Mouse (Mus musculus): ENCODE results near the gene Cacna1c. TPM values are rescaled to one million over a fixed set of nuclear protein-coding genes. Genes with fewer than 3 reads are reported as not detected.

Gene Cacna1c
- total and polyA plus RNA-seq, 2 experiments from 2014 or later, result 5.1 to 39.4 TPM

GRCm38 (mm10) chr6:118821536-118821935, 374.7 kb downstream of the Cacna1c start:
- Histone ChIP-seq H3K27ac (no peak overlapping the region), H3K27me3 (ENCODE audit: insufficient read depth, low read length) (no peaks in the 10 kb centered on the region), H3K4me3 (ENCODE audit: low read length) (no peak overlapping the region), H3K36me3 (ENCODE audit: insufficient read depth, low read length) (no peaks in the 10 kb centered on the region), H3K9me3 (ENCODE audit: low read length) (no peaks in the 10 kb centered on the region), H3K4me1 (ENCODE audit: insufficient read depth, low read length) (0 out of 2 replicates have a peak, but pooled peaks cover 22% of the 10 kb centered on the region), H3K4me2 (ENCODE audit: low read depth, low read length) (no peak overlapping the region), H3K9ac (replicated peaks; ENCODE audit: low read length) (no peak overlapping the region)
- no peak for ATAC-seq
- TF ChIP-seq CTCF (IDR thresholded peaks at IDR 0.05; ENCODE audit: low read depth), result no peak
- no peak for DNase-seq (ENCODE audit: low spot score)
- WGBS, result 74% methylated on average over 5 of the region's 5 CpGs

GRCm38 (mm10) chr6:118819657-118820056, 376.6 kb downstream of the Cacna1c start:
- H3K27me3 ChIP-seq (ENCODE audit: insufficient read depth, low read length), result no peaks in the 10 kb centered on the region
- H3K36me3 ChIP-seq (ENCODE audit: insufficient read depth, low read length), result no peaks in the 10 kb centered on the region
- 69% methylated on average over 7 of the region's 7 CpGs for WGBS
- no peak for TF ChIP-seq CTCF (IDR thresholded peaks at IDR 0.05; ENCODE audit: low read depth)
- no peak overlapping the region for H3K4me2 ChIP-seq (ENCODE audit: low read depth, low read length)
- H3K4me1 ChIP-seq (ENCODE audit: insufficient read depth, low read length), result 0 out of 2 replicates have a peak, but pooled peaks cover 17% of the 10 kb centered on the region
- H3K9ac ChIP-seq (replicated peaks; ENCODE audit: low read length), result no peak overlapping the region
- ATAC-seq (no peak), DNase-seq (ENCODE audit: low spot score) (no peak)
- no peak overlapping the region for H3K27ac ChIP-seq
- no peaks in the 10 kb centered on the region for H3K9me3 ChIP-seq (ENCODE audit: low read length)
- no peak overlapping the region for H3K4me3 ChIP-seq (ENCODE audit: low read length)

DNA sequence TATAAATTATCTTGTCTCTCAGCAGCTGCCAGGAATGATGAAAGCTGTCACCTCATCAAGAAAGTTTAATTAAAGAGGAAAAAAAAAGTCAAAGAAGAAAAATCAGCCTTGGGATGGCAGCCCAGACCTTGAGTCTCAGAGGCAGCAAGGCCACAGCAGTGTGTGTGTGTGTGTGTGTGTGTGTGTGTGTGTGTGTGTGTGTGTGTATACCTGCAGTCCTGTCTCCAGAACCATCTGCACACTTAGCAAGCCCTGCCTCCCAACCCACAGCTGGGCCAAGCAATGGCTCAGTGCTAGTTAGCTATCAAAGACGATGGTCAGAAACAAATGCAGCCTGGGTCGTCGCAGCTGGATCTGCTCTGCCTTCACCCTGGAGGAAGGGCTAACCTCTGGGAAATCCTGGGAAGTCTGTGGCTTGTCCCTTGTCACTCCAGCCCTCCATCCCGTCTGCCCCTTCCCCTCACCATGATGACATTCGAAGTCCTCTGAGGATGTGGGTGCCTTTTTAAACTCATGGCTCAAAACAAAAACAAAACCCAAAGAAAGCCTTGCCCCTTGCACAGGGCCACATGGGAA, 378.2 kb downstream of the Cacna1c start:
- DNase-seq (ENCODE audit: low spot score) (no peak), ATAC-seq (no peak)
- Histone ChIP-seq H3K4me3 (ENCODE audit: low read length) (no peak overlapping the region), H3K36me3 (ENCODE audit: insufficient read depth, low read length) (no peaks in the 10 kb centered on the region), H3K4me2 (ENCODE audit: low read depth, low read length) (no peak overlapping the region), H3K4me1 (ENCODE audit: insufficient read depth, low read length) (0 out of 2 replicates have a peak, but pooled peaks cover 17% of the 10 kb centered on the region), H3K9me3 (ENCODE audit: low read length) (no peaks in the 10 kb centered on the region), H3K27me3 (ENCODE audit: insufficient read depth, low read length) (no peaks in the 10 kb centered on the region), H3K27ac (no peak overlapping the region), H3K9ac (replicated peaks; ENCODE audit: low read length) (no peak overlapping the region)
- WGBS, result 69% methylated on average over 5 of the region's 5 CpGs
- TF ChIP-seq CTCF (IDR thresholded peaks at IDR 0.05; ENCODE audit: low read depth), result no peak

- WGBS, result 59% methylated on average over 6 of the region's 6 CpGs
- Histone ChIP-seq H3K4me1 (ENCODE audit: insufficient read depth, low read length) (0 out of 2 replicates have a peak, but pooled peaks cover 13% of the 10 kb centered on the region), H3K9me3 (ENCODE audit: low read length) (no peaks in the 10 kb centered on the region), H3K36me3 (ENCODE audit: insufficient read depth, low read length) (no peaks in the 10 kb centered on the region), H3K27ac (no peak overlapping the region), H3K9ac (replicated peaks; ENCODE audit: low read length) (no peak overlapping the region), H3K27me3 (ENCODE audit: insufficient read depth, low read length) (no peaks in the 10 kb centered on the region), H3K4me3 (ENCODE audit: low read length) (no peak overlapping the region), H3K4me2 (ENCODE audit: low read depth, low read length) (no peak overlapping the region)
- DNase-seq (ENCODE audit: low spot score) (peak; percentile 35), ATAC-seq (peak; percentile 41)
- TF ChIP-seq CTCF (IDR thresholded peaks at IDR 0.05; ENCODE audit: low read depth), result no peak
Measured at GRCm38 (mm10) chr6:118816253-118816652, 380.0 kb downstream of the Cacna1c start.

DNA sequence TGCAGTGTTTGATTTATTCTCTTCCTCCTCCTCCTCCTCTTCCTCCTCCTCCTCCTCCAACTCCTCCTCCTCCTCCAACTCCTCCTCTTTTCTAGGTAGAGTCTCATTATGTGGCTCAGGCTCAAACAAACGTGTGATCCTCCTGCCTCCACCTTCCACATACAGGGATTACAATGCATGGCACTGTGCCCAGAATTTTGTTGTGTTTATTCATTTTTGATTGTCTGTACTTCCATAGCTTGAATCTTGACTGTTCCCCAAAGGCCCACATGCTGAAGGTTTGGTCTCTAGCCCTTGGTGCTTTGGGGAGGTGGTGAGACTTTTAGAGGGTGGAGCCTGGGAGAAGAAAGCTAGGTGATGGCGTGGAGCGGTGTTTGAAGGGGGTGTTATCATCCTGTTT, 383.7 kb downstream of the Cacna1c start:
- 78% methylated on average over 3 of the region's 3 CpGs for WGBS
- ATAC-seq (no peak), DNase-seq (ENCODE audit: low spot score) (no peak)
- Histone ChIP-seq H3K27me3 (ENCODE audit: insufficient read depth, low read length) (no peaks in the 10 kb centered on the region), H3K36me3 (ENCODE audit: insufficient read depth, low read length) (no peaks in the 10 kb centered on the region), H3K27ac (no peak overlapping the region), H3K4me2 (ENCODE audit: low read depth, low read length) (no peak overlapping the region), H3K4me3 (ENCODE audit: low read length) (no peak overlapping the region), H3K4me1 (ENCODE audit: insufficient read depth, low read length) (peaks cover 6% of the 10 kb centered on the region; the same call in 1 of the 2 replicates), H3K9ac (replicated peaks; ENCODE audit: low read length) (no peak overlapping the region), H3K9me3 (ENCODE audit: low read length) (no peaks in the 10 kb centered on the region)
- no peak for TF ChIP-seq CTCF (IDR thresholded peaks at IDR 0.05; ENCODE audit: low read depth)

GRCm38 (mm10) chr6:118812007-118812406, 384.2 kb downstream of the Cacna1c start:
- peaks cover 6% of the 10 kb centered on the region; the same call in 1 of the 2 replicates for H3K4me1 ChIP-seq (ENCODE audit: insufficient read depth, low read length)
- no peak for TF ChIP-seq CTCF (IDR thresholded peaks at IDR 0.05; ENCODE audit: low read depth)
- no peak overlapping the region for H3K4me2 ChIP-seq (ENCODE audit: low read depth, low read length)
- no peaks in the 10 kb centered on the region for H3K9me3 ChIP-seq (ENCODE audit: low read length)
- DNase-seq (ENCODE audit: low spot score), result no peak
- H3K4me3 ChIP-seq (ENCODE audit: low read length), result no peak overlapping the region
- 90% methylated on average over 4 of the region's 4 CpGs for WGBS
- no peak overlapping the region for H3K27ac ChIP-seq
- no peak for ATAC-seq
- no peaks in the 10 kb centered on the region for H3K36me3 ChIP-seq (ENCODE audit: insufficient read depth, low read length)
- no peak overlapping the region for H3K9ac ChIP-seq (replicated peaks; ENCODE audit: low read length)
- H3K27me3 ChIP-seq (ENCODE audit: insufficient read depth, low read length), result no peaks in the 10 kb centered on the region

GRCm38 (mm10) chr6:118810834-118811233, 385.4 kb downstream of the Cacna1c start:
- TF ChIP-seq CTCF (IDR thresholded peaks at IDR 0.05; ENCODE audit: low read depth), result no peak

More at GRCm38 (mm10) chr6:118810834-118811233, 385.4 kb downstream of the Cacna1c start:
- H3K27ac ChIP-seq, result no peak overlapping the region
- no peak overlapping the region for H3K9ac ChIP-seq (replicated peaks; ENCODE audit: low read length)
- no peaks in the 10 kb centered on the region for H3K36me3 ChIP-seq (ENCODE audit: insufficient read depth, low read length)
- 12% methylated on average over 1 of the region's 1 CpGs for WGBS
- H3K4me2 ChIP-seq (ENCODE audit: low read depth, low read length), result no peak overlapping the region
- DNase-seq (ENCODE audit: low spot score) (no peak), ATAC-seq (no peak)
- no peak overlapping the region for H3K4me3 ChIP-seq (ENCODE audit: low read length)
- H3K9me3 ChIP-seq (ENCODE audit: low read length), result no peaks in the 10 kb centered on the region
- H3K4me1 ChIP-seq (ENCODE audit: insufficient read depth, low read length), result peaks cover 6% of the 10 kb centered on the region; the same call in 1 of the 2 replicates
- H3K27me3 ChIP-seq (ENCODE audit: insufficient read depth, low read length), result no peaks in the 10 kb centered on the region

Measured in hindbrain, postnatal 0 days (tissue).